Mouse (Mus musculus): ENCODE data around the gene Nfic. TPM values are rescaled to one million over a fixed set of nuclear protein-coding genes. Genes with fewer than 3 reads are reported as not detected.

Gene Nfic
- polyA plus RNA-seq, 1 experiment from 2014 or later: 21.9 TPM

DNA sequence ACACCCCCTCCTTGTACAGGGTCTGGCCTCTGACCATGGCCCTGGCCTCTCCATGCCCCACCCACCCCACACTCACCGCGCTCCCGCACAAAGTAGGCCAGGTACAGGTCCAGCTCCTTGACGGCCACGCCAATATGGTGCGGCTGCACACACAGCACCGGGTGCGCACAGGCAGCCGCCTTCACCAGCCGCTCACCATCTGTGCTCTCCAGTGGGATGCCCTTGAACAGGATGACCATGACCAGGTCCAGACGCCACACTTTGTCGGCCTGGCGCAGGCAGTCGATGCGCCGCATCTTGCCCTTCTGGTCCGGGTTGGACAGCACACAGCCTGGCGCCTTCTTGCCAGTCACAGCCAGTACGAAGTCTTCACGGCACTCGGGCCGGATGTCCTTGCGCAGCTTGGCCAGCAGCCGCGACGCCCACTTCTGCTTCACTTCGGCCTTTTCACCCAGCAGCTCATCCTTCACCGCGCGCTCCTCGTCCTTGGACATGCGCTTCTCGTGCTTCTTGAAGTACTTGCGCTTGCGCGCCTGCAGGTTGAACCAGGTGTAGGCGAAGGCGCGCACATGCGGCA lies 35.2 kb downstream of the Nfic start:
- H3K9me3 ChIP-seq (ENCODE audit: control insufficient read depth, low read length): no peaks in the 10 kb centered on the region
- no peak overlapping the region for H3K4me3 ChIP-seq (ENCODE audit: low read depth, low read length)
- H3K27me3 ChIP-seq (ENCODE audit: control insufficient read depth, insufficient read depth, low read length): no peaks in the 10 kb centered on the region
- no peak overlapping the region for H3K9ac ChIP-seq (replicated peaks; ENCODE audit: low read depth, low read length)
- H3K27ac ChIP-seq (ENCODE audit: low read depth, low read length): no peak overlapping the region
- no peak for ATAC-seq (ENCODE audit: low read depth)
- H3K4me2 ChIP-seq (ENCODE audit: low read depth, low read length): no peak overlapping the region
- peaks cover 4% of the 10 kb centered on the region; the same call in 1 of the 2 replicates for H3K36me3 ChIP-seq (ENCODE audit: control insufficient read depth, insufficient read depth, low read length)
- WGBS: 83% methylated on average over 40 of the region's 40 CpGs
- peaks cover 20% of the 10 kb centered on the region for H3K4me1 ChIP-seq (ENCODE audit: control insufficient read depth, insufficient read depth, low read length)

DNA sequence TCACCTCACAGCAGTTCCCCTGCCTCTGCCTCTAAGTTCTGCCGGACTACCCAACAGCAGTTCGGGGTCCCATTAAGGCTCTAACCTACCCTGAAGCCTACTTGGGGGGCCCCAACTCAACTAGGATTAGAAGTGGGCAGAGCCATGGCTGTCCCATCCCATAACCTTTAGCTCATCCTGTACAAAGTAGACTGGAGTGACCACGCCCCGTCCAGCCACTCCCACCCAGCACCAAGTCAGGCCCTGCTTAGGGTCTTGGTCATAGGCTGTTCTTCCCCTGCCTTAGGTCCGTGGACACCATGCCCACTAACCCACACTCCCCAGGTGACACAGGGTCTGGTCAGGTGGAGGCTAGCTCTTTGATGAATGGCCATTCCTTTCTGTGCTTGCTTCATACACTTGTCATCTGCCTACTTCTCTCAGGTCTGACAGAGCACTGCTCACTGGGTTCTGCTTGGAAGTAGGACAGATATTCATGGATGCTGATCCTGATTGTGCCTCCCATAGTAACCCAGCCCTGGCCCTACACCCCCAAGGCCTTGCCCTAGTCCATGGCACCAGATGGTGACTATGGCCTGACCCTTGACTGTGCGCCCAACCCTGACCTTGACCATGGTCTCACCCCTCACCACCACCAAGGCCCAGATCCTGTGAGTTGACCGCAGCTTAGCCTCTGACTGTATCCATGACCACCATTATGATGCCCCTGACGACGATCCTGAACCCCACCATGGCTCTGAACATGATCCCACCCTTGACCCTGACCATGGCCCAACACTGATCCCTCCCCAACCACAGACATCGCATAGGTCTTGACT lies 36.1 kb downstream of the Nfic start:
- H3K27ac ChIP-seq (ENCODE audit: low read depth, low read length): no peak overlapping the region
- no peak overlapping the region for H3K9ac ChIP-seq (replicated peaks; ENCODE audit: low read depth, low read length)

DNA sequence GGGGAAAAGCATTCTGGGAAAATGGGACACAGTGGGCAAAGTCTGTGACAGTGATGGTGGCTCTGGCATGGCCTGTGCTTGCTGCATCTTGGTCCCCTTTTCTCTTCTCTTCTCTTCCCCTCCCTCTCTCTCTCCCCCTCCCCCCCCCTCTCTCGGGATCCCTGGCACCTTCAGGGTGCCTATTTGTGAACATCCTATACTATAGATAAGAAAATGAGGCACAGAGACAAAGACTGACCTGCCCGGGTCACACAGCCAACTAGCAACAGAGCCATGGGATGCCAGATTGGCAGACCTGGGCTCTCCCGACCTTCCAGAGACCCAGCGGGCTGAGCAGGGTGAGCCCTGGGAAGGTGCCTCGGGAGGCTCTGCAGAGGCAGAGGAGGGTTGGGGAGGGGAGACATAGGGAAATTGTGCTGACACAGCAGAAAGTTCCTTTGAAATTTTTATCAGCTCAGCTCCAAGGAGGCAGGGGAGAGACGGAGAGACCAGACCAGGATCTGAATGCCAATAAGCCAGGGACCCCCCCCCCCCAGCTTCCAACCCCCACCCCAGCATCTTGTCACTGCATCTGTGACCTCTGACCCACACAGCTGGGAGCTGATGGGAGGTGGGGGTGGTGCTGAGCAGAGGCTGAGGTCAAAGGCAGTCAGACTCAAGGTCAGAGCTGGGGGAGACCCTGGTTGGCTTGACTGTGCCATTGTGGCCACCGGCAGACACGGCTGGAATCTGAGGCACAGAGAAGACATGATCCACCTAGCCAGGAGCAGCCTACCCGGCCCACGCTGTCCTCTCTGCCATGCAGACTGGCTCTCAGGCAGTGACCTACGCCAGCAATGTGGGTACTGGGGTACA lies 37.0 kb downstream of the Nfic start:
- H3K4me3 ChIP-seq (ENCODE audit: low read depth, low read length): no peak overlapping the region
- WGBS: 45% methylated on average over 11 of the region's 11 CpGs
- H3K4me2 ChIP-seq (ENCODE audit: low read depth, low read length): no peak overlapping the region
- H3K9me3 ChIP-seq (ENCODE audit: control insufficient read depth, low read length): no peaks in the 10 kb centered on the region
- no peaks in the 10 kb centered on the region for H3K27me3 ChIP-seq (ENCODE audit: control insufficient read depth, insufficient read depth, low read length)
- H3K4me1 ChIP-seq (ENCODE audit: control insufficient read depth, insufficient read depth, low read length): peaks cover 24% of the 10 kb centered on the region; the same call in 1 of the 2 replicates
- H3K36me3 ChIP-seq (ENCODE audit: control insufficient read depth, insufficient read depth, low read length): peaks cover 4% of the 10 kb centered on the region; the same call in 1 of the 2 replicates
- H3K27ac ChIP-seq (ENCODE audit: low read depth, low read length): no peak overlapping the region
- ATAC-seq (ENCODE audit: low read depth): no peak
- H3K9ac ChIP-seq (replicated peaks; ENCODE audit: low read depth, low read length): 0 out of 2 replicates have a peak overlapping the region, but pooled peaks have one; percentile 25

More for the DNA sequence above, 36.1 kb downstream of the Nfic start:
- Histone ChIP-seq H3K4me1 (ENCODE audit: control insufficient read depth, insufficient read depth, low read length) (peaks cover 21% of the 10 kb centered on the region; the same call in 1 of the 2 replicates), H3K27me3 (ENCODE audit: control insufficient read depth, insufficient read depth, low read length) (no peaks in the 10 kb centered on the region), H3K36me3 (ENCODE audit: control insufficient read depth, insufficient read depth, low read length) (peaks cover 4% of the 10 kb centered on the region; the same call in 1 of the 2 replicates), H3K4me2 (ENCODE audit: low read depth, low read length) (no peak overlapping the region), H3K9me3 (ENCODE audit: control insufficient read depth, low read length) (no peaks in the 10 kb centered on the region), H3K4me3 (ENCODE audit: low read depth, low read length) (no peak overlapping the region)
- ATAC-seq (ENCODE audit: low read depth): no peak
- 91% methylated on average over 10 of the region's 10 CpGs for WGBS

DNA sequence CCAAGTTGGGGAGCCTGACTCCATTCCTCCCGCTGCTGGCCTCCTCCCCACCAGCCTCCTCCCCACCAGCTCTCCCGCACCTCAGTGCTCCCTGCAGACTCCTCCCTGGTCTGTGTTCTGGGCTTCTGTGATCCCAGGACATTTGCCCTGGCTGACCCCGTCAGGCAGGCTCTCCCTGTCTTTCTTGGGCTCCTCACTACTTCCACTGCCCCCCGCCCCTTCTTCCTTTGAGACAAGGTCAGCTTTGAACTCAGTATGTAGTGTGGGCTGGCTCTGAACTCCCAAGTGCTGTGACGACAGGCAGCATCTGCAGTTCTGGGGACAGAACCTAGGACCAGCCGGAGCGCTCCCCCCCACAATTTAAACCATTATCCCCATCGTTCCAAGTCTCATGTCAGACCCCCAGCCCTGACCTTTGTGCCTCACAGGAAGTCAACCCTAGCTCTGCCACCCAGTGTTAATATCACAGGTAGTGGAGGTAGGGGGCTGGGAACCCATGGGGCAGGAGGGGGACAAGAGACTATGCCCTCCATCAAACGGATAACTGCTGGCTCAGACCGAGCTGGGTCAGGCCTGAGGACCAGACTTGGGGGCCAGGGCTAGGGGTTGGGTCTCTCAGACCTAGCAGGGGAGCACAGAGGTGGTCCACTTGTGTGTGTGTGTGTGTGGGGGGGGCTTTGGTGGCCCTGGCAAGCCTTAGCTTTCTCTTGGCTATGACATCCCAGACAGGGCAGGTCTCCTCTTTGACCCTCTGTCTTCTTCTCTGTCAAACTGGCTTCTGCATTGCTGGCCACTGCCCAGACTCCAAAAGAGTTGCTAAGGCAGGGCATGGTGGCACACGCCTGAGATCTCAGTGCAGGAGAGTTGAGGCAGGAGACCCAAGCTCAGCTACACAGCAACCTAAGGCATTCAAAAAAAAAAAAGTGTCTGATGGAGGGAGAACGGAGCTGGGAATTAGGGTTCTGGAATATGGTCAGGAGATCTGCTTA lies 37.9 kb downstream of the Nfic start:
- WGBS: 46% methylated on average over 12 of the region's 12 CpGs
- Histone ChIP-seq H3K27me3 (ENCODE audit: control insufficient read depth, insufficient read depth, low read length) (no peaks in the 10 kb centered on the region), H3K9ac (replicated peaks; ENCODE audit: low read depth, low read length) (0 out of 2 replicates have a peak overlapping the region, but pooled peaks have one; percentile 7), H3K36me3 (ENCODE audit: control insufficient read depth, insufficient read depth, low read length) (peaks cover 4% of the 10 kb centered on the region; the same call in 1 of the 2 replicates), H3K27ac (ENCODE audit: low read depth, low read length) (peak overlapping the region; percentile 31), H3K9me3 (ENCODE audit: control insufficient read depth, low read length) (no peaks in the 10 kb centered on the region), H3K4me1 (ENCODE audit: control insufficient read depth, insufficient read depth, low read length) (peaks cover 24% of the 10 kb centered on the region; the same call in 1 of the 2 replicates), H3K4me3 (ENCODE audit: low read depth, low read length) (no peak overlapping the region), H3K4me2 (ENCODE audit: low read depth, low read length) (peak overlapping the region; percentile 39)
- no peak for ATAC-seq (ENCODE audit: low read depth)

DNA sequence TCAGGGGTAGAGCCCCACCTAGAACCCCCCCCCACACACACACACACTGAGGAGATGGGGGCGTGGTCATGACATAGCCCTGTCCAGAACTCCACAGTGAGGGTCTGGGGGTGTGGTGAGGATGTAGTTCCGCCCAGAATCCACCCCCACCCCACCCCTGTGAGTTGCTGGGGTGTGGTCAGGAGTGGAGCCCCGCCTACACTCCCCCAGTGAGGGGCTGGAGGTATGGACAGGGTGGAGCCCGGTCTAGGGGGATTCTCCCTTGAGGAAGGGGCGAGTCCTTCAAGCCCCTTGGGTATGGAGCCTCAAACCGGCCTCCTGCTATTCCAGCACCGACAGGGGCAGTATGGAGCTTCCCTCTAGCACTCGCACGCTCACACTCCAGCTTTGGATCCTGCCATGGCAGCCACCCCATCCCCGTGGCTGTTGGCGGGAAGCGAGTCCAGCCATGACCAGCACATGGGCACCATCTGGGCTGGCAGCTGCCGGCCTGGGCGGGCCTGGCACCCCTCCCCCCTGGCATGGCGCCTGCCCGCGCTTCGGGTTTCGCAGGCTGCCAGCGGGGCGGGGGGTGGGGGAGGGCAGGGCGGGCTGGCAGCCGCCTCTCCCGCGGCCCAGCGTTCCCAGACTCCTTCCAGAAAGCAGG lies 38.7 kb downstream of the Nfic start:
- peak overlapping the region; percentile 31 for H3K27ac ChIP-seq (ENCODE audit: low read depth, low read length)
- no peaks in the 10 kb centered on the region for H3K27me3 ChIP-seq (ENCODE audit: control insufficient read depth, insufficient read depth, low read length)
- 1% methylated on average over 21 of the region's 26 CpGs for WGBS
- no peaks in the 10 kb centered on the region for H3K9me3 ChIP-seq (ENCODE audit: control insufficient read depth, low read length)
- H3K9ac ChIP-seq (replicated peaks; ENCODE audit: low read depth, low read length): peak overlapping the region; percentile 7; the same call in 1 of the 2 replicates
- peak; percentile 73 for ATAC-seq (ENCODE audit: low read depth)
- peaks cover 4% of the 10 kb centered on the region; the same call in 1 of the 2 replicates for H3K36me3 ChIP-seq (ENCODE audit: control insufficient read depth, insufficient read depth, low read length)
- peak overlapping the region; percentile 39 for H3K4me2 ChIP-seq (ENCODE audit: low read depth, low read length)
- peaks cover 31% of the 10 kb centered on the region for H3K4me1 ChIP-seq (ENCODE audit: control insufficient read depth, insufficient read depth, low read length)
- H3K4me3 ChIP-seq (ENCODE audit: low read depth, low read length): no peak overlapping the region; the same call in 1 of the 2 replicates

DNA sequence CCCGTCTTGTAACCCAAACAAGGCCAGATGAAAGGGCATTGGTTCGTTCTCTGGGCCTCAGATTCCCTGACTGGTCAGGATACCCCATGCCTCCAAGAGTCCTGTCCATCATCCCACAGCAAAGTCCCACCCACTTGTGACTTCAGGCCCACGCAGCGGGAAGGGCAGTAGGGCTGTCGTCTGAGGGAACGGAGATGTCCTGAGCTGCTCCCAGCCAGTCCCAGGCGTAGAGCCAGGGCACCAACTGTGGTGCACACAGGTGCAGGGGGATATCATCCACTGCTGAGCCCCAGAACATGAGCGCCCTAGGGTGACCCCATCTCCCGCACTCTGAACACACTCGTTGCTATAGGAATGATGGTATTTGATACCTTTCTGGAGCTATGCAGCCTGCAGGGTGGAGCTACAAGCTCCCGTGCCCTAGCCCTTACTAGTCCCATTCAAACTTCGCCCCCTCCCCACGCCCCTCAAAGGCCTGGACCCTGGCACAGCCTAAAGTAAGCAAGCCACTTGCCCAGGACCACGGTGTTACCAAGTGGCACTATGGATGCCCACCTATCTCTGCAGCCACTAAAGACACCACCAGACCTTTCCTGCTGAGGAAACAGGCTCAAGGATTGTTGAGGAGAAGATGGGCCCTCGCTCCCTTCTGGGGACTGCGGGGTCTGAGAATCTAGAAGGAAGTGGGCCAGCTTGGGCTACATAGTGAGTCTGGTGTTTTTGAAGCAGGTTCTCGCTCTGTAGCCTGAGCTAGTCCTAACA lies 39.7 kb downstream of the Nfic start:
- H3K4me3 ChIP-seq (ENCODE audit: low read depth, low read length): no peak overlapping the region
- 68% methylated on average over 17 of the region's 17 CpGs for WGBS
- no peak overlapping the region for H3K27ac ChIP-seq (ENCODE audit: low read depth, low read length)
- H3K36me3 ChIP-seq (ENCODE audit: control insufficient read depth, insufficient read depth, low read length): peaks cover 4% of the 10 kb centered on the region; the same call in 1 of the 2 replicates
- no peak overlapping the region for H3K9ac ChIP-seq (replicated peaks; ENCODE audit: low read depth, low read length)
- H3K27me3 ChIP-seq (ENCODE audit: control insufficient read depth, insufficient read depth, low read length): no peaks in the 10 kb centered on the region
- no peak overlapping the region for H3K4me2 ChIP-seq (ENCODE audit: low read depth, low read length)
- ATAC-seq (ENCODE audit: low read depth): no peak
- peaks cover 41% of the 10 kb centered on the region for H3K4me1 ChIP-seq (ENCODE audit: control insufficient read depth, insufficient read depth, low read length)
- H3K9me3 ChIP-seq (ENCODE audit: control insufficient read depth, low read length): no peaks in the 10 kb centered on the region

DNA sequence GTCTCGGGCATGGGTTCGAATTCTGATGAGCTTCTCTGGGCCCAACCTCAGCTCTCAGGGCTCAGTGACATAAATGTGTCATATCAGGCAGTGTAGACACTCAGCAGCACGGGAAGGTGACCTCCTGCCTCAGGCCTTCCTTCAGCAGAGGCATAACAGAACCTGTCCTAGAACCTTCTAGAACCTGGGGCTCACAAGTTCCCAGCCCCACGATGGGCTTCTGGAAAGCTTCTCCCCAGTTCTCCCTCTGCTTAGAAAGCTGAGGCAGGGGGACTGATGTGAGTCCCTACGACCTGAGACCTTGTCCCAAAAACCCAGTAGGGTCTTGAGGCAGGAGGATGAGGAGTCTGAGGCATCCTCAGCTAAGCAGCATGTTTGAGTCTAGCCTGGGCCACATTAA lies 40.3 kb downstream of the Nfic start:
- Histone ChIP-seq H3K4me1 (ENCODE audit: control insufficient read depth, insufficient read depth, low read length) (peaks cover 41% of the 10 kb centered on the region), H3K9ac (replicated peaks; ENCODE audit: low read depth, low read length) (no peak overlapping the region), H3K4me3 (ENCODE audit: low read depth, low read length) (no peak overlapping the region), H3K27me3 (ENCODE audit: control insufficient read depth, insufficient read depth, low read length) (no peaks in the 10 kb centered on the region), H3K27ac (ENCODE audit: low read depth, low read length) (no peak overlapping the region), H3K9me3 (ENCODE audit: control insufficient read depth, low read length) (no peaks in the 10 kb centered on the region), H3K36me3 (ENCODE audit: control insufficient read depth, insufficient read depth, low read length) (peaks cover 3% of the 10 kb centered on the region; the same call in 1 of the 2 replicates), H3K4me2 (ENCODE audit: low read depth, low read length) (no peak overlapping the region)
- WGBS: 77% methylated on average over 5 of the region's 5 CpGs
- no peak for ATAC-seq (ENCODE audit: low read depth)

Measured in neural tube, embryonic 14.5 days (tissue).